Mouse (Mus musculus): ENCODE measurements at regions not wholly inside any gene's neighbourhood (a gene's known extent, or its start where the extent isn't known, plus 50 kb on each side); places are given as distances from the start of the nearest gene placed in this dataset.

- no peak for DNase-seq (ENCODE audit: low read depth)
Observed at GRCm38 (mm10) chr15:93645950-93646349, 50.3 kb upstream of the Prickle1 start.

All from gonadal fat pad, adult 2 months (tissue).